Mouse (Mus musculus) left cerebral cortex, postnatal 10 days (tissue): Measurements from ENCODE around the gene Zfand3. TPM values are rescaled to one million over a fixed set of nuclear protein-coding genes. Genes with fewer than 3 reads are reported as not detected.

Experiments
- DNase-seq, 2 experiments: peaks; one replicate each; pipeline ENCODE4 v3.0.0; 2021 to 2022; ENCODE audit warnings: low spot score in 2 of 2, mixed read lengths in 1 of 2; ENCODE audit errors: extremely low spot score in 1 of 2
- intact Hi-C: fragments of 180-260 bp; cut with DNase I; formaldehyde crosslinking; loops from one replicate; pipeline ENCODE4 v1.15.1; 2025
- total RNA-seq, 2 experiments: library from RNA; stranded (reverse); gene quantifications; 2 replicates each; pipeline ENCODE4 v1.2.3; 2021

Zfand3 gene
- total RNA-seq, 2 experiments from 2014 or later: 103 TPM

DNA sequence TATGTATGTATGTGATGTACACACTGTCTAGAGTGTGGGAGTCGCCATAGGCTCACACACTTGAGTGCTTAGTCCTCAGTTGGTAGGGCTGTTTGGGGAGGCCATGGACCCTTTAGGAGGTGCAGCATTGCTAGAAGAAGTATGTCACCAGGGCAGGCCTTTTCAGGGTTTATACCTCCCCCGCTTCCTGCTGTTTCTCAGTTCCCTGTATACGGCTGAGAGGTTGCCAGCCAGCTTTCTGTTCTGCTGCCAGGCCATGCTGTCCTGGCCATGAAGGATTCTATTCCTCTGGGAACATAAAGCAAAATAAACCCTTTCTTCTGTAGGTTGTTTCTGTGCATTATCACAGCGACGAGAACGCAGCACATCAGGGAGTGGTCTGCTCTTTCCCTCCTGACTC lies 255.4 kb downstream of the Zfand3 start:
- intact Hi-C loops: no loop called here
- no peak for DNase-seq

Other genes starting within 250 kb of the Zfand3 start
- 10 to 100 TPM; 58.1 to 60.2 TPM for gene Mdga1, start 34.6 kb upstream of the Zfand3 start, total RNA-seq